Mouse (Mus musculus) limb, embryonic 14.5 days (tissue): ENCODE measurements at regions not wholly inside any gene's neighbourhood (a gene's known extent, or its start where the extent isn't known, plus 50 kb on each side); places are given as distances from the start of the nearest gene placed in this dataset.
A peak's percentile ranks its signal among the peaks of the same experiment; 100 is the strongest.

Experiments used
- ATAC-seq: fragments of 200-750 bp; cut with Nextera tagmentation; 2 replicates; pipeline ENCODE4 v1.8.0; 2017; ENCODE audit warnings: low read depth, moderate number of reproducible peaks, moderate TSS enrichment; ENCODE audit not compliant: low FRiP score
- DNase-seq: peaks from one replicate; pipeline ENCODE4 v3.0.0-alpha.2; 2015; ENCODE audit warnings: low spot score
- H3K27ac ChIP-seq: fragments of 300-500 bp; sonication (generic); replicated peaks from 2 replicates; pipeline ENCODE4 v1.5.1; 2014; ENCODE audit warnings: low read depth, mild to moderate bottlenecking, low read length, moderate library complexity, mixed read lengths
- H3K27me3 ChIP-seq: fragments of 300-500 bp; sonication (generic); 2 replicates; pipeline ENCODE4 v1.6.1; 2014; ENCODE audit warnings: low read length, mixed read lengths; ENCODE audit not compliant: control insufficient read depth, insufficient read depth
- H3K36me3 ChIP-seq: fragments of 300-500 bp; sonication (generic); 2 replicates; pipeline ENCODE4 v1.6.1; 2014; ENCODE audit warnings: mild to moderate bottlenecking, low read length, moderate library complexity, mixed read lengths; ENCODE audit not compliant: control insufficient read depth, insufficient read depth
- H3K4me1 ChIP-seq: fragments of 300-500 bp; sonication (generic); 2 replicates; pipeline ENCODE4 v1.6.1; 2014; ENCODE audit warnings: antibody characterized with exemption, low read length, mixed read lengths; ENCODE audit not compliant: control insufficient read depth, insufficient read depth
- H3K4me2 ChIP-seq: fragments of 300-500 bp; sonication (generic); replicated peaks from 2 replicates; pipeline ENCODE4 v1.6.1; 2014; ENCODE audit warnings: low read depth, mild to moderate bottlenecking, low read length, moderate library complexity; ENCODE audit not compliant: severe bottlenecking
- H3K4me3 ChIP-seq: fragments of 300-500 bp; sonication (generic); replicated peaks from 2 replicates; pipeline ENCODE4 v1.5.1; 2014; ENCODE audit warnings: low read length
- H3K9ac ChIP-seq: fragments of 300-500 bp; sonication (generic); 2 replicates; pipeline ENCODE4 v1.6.1; 2014; ENCODE audit warnings: mild to moderate bottlenecking, low read depth, low read length, moderate library complexity; ENCODE audit not compliant: severe bottlenecking
- H3K9me3 ChIP-seq: fragments of 300-500 bp; sonication (generic); 2 replicates; pipeline ENCODE4 v1.6.1; 2016; ENCODE audit warnings: low read length; ENCODE audit not compliant: control insufficient read depth
- POLR2A ChIP-seq: fragments of 200-500 bp; IDR thresholded peaks from 2 replicates; pipeline ENCODE4 v1.8.0; 2012; ENCODE audit warnings: inconsistent platforms, mild to moderate bottlenecking, moderate library complexity, borderline replicate concordance; ENCODE audit not compliant: insufficient read depth, insufficient read length; ENCODE audit errors: extremely low read depth
- WGBS: fragments of 180-500 bp; shearing (Covaris S2); extraction: QIAGEN DNeasy Blood & Tissue Kit; methylation state at CpG from one replicate; pipeline ENCODE4 v1.1.7; 2014; 5-methylcytosine and 5-hydroxymethylcytosine counted together

- TF ChIP-seq POLR2A: no peak
- no peaks in the 10 kb centered on the region for H3K27me3 ChIP-seq
- no peaks in the 10 kb centered on the region for H3K9me3 ChIP-seq
- DNase-seq (no peak), ATAC-seq (no peak)
- H3K4me2 ChIP-seq: no peak overlapping the region
- H3K36me3 ChIP-seq: no peaks in the 10 kb centered on the region
- H3K4me1 ChIP-seq: no peaks in the 10 kb centered on the region
- H3K27ac ChIP-seq: no peak overlapping the region
- no peak overlapping the region for H3K4me3 ChIP-seq
- WGBS: 64% methylated on average over 1 of the region's 1 CpGs
- no peak overlapping the region for H3K9ac ChIP-seq
Observed at GRCm38 (mm10) chr13:79453227-79453626, 1253.7 kb upstream of the Nr2f1 start.

DNA sequence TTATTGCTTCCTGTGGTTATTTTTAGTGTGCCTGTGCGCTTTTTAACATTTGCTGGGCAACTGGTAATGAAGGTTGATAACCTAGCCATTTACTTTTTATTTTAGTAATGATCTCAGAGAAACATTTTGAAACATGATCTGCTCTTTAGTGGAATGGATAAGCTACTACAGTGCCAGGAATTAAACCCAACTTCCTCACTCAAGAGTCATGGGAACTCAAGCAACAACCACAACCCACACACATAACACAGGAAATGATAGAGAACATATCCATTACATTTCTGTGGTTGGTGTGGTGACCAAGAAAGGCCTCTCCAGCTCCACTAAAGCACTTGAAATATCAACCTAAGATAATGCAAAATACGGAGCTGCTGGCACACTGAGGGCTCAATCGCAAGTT lies 1243.6 kb upstream of the Nr2f1 start:
- peak; percentile 78 for ATAC-seq
- 64% methylated on average over 3 of the region's 3 CpGs for WGBS

DNA sequence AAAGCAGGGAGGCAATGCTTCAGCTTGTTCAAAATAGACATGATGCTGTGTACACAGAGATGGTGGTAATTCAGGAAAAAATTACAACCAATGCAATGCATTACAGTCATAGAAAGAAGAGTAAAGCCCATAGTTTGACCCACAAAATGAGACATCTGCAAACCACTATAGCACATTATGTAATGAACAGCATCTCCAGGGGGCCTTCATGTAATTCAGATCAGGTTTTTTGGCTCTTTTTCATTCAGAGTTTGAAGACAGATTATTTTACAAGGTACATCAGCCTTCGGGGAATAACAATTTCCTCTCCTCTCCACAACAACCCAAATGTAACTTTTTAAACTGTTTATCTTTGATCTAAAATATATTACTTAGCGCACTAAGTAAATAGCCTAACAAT lies 1243.1 kb upstream of the Nr2f1 start:
- Histone ChIP-seq H3K36me3 (no peaks in the 10 kb centered on the region), H3K4me1 (peaks cover 5% of the 10 kb centered on the region), H3K9ac (no peak overlapping the region), H3K27me3 (no peaks in the 10 kb centered on the region), H3K4me3 (no peak overlapping the region), H3K27ac (no peak overlapping the region), H3K4me2 (no peak overlapping the region), H3K9me3 (no peaks in the 10 kb centered on the region)
- 17% methylated on average over 2 of the region's 2 CpGs for WGBS
- DNase-seq (peak; percentile 30), ATAC-seq (peak; percentile 54)
- TF ChIP-seq POLR2A: no peak

More for the DNA sequence above, 1243.6 kb upstream of the Nr2f1 start:
- no peak overlapping the region for H3K4me3 ChIP-seq
- H3K36me3 ChIP-seq: no peaks in the 10 kb centered on the region
- H3K9ac ChIP-seq: no peak overlapping the region
- no peaks in the 10 kb centered on the region for H3K27me3 ChIP-seq
- no peak overlapping the region for H3K4me2 ChIP-seq
- TF ChIP-seq POLR2A: no peak
- no peaks in the 10 kb centered on the region for H3K9me3 ChIP-seq
- H3K4me1 ChIP-seq: peaks cover 5% of the 10 kb centered on the region
- peak; percentile 31 for DNase-seq
- H3K27ac ChIP-seq: no peak overlapping the region

- no peak overlapping the region for H3K4me2 ChIP-seq
- H3K27ac ChIP-seq: no peak overlapping the region
- no peaks in the 10 kb centered on the region for H3K36me3 ChIP-seq
- no peak overlapping the region for H3K9ac ChIP-seq
- no peak overlapping the region for H3K4me3 ChIP-seq
- DNase-seq (no peak), ATAC-seq (no peak)
- no peaks in the 10 kb centered on the region for H3K9me3 ChIP-seq
- WGBS: 42% methylated on average over 3 of the region's 3 CpGs
- TF ChIP-seq POLR2A: no peak
- no peaks in the 10 kb centered on the region for H3K4me1 ChIP-seq
- H3K27me3 ChIP-seq: no peaks in the 10 kb centered on the region
Observed at GRCm38 (mm10) chr13:79431465-79431864, 1231.9 kb upstream of the Nr2f1 start.

GRCm38 (mm10) chr13:79430987-79431386 lies 1231.4 kb upstream of the Nr2f1 start:
- Histone ChIP-seq H3K4me3 (no peak overlapping the region), H3K9me3 (no peaks in the 10 kb centered on the region), H3K36me3 (no peaks in the 10 kb centered on the region), H3K4me2 (no peak overlapping the region), H3K27me3 (no peaks in the 10 kb centered on the region), H3K4me1 (no peaks in the 10 kb centered on the region), H3K27ac (no peak overlapping the region), H3K9ac (no peak overlapping the region)
- DNase-seq (no peak), ATAC-seq (no peak)
- TF ChIP-seq POLR2A: no peak
- 12% methylated on average over 2 of the region's 2 CpGs for WGBS

DNA sequence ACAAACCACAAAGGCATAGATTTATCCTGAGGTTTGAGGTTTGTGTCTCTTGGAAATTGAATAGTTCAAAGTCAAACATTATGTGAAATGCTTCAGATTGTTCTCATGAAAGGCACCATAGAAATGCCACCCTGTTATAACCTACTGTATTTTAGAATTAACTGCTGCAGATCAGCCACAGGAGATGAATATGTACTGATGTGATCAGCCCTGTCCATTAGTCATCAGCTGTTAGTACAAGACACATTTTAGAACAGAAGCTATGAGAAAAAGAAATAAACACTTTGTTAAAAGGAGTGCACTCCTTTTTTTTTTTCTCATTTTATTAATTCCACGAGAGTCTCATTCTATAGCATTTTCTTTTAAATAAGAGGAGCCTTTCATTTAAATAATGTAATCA lies 1231.0 kb upstream of the Nr2f1 start:
- no peak for ATAC-seq
- no peak for TF ChIP-seq POLR2A
- no peak overlapping the region for H3K9ac ChIP-seq
- no peaks in the 10 kb centered on the region for H3K27me3 ChIP-seq
- H3K4me1 ChIP-seq: no peaks in the 10 kb centered on the region
- no peak overlapping the region for H3K4me3 ChIP-seq
- no peak overlapping the region for H3K4me2 ChIP-seq
- no peaks in the 10 kb centered on the region for H3K36me3 ChIP-seq
- H3K9me3 ChIP-seq: no peaks in the 10 kb centered on the region
- WGBS: 37% methylated on average over 1 of the region's 1 CpGs
- H3K27ac ChIP-seq: no peak overlapping the region
- no peak for DNase-seq
